Mouse (Mus musculus): Measurements from ENCODE around the gene Armc10.
"Not testable (repeated sequence)": the region's sequence is repeated elsewhere in the genome, so short reads cannot be mapped to it uniquely, and the experiment has no call there.

Armc10 gene

DNA sequence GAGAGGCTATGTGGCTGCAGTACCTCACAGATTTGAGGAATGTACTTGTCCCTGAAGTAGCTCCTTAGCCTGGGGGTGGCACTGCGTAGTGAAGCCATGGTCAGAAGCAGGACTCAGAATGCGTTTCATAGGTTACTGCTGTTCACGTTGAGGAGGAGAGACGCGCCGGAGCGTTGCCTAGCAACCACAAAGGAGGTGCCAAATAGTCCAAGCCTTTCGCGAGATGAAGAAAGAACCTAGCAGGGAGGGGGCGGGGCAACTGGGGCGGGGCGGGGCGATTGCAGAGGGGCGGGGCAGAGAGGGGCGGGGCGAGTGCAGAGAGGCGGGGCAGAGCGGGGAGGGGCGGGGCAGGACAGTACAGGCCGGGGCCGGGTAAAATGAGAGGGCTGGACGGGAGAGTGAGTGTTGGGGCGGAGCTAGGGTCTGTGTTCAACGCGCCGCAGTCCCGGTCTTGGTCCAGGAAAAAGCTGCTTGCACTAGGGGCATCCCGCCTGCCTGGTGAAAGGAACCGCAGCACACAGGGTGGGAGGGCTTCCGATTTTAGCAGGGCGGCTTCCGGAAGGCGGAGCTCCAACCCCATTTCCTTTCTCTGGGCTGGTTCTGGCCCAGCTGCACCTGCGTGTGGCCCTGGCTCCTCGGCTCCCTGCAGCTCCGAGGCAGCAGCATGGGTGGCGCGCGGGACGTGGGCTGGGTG is at the start of gene Armc10, which contains the start of gene Fbxl13:
Armc10 (plus strand) TSS at position 375 of the 694 bp plus-strand sequence.
Fbxl13 (minus strand) TSS at position 196 of the 694 bp plus-strand sequence.
- CTCF ChIA-PET, result no interaction called here

DNA sequence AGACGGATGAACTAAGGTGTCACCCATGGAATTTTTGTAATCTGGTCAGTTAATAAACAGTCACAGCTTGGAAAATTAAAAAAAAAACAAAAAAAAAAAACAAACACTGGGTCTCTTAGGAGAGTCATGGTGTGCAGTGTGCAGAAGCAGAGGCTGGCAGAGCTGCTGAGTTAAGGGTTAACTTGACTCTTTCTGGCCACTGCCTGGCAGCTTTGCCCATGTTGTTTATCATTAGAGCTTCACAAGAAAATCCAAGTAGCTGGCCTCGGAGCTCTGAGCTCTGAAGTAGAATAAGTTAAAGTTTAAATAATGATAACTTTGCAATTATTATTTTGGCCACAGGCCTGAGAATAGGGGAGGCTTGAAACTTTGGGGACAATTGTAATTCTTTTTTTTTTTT is 46.1 kb upstream of the Armc10 start:
- CTCF ChIA-PET, result not testable (repeated sequence)

DNA sequence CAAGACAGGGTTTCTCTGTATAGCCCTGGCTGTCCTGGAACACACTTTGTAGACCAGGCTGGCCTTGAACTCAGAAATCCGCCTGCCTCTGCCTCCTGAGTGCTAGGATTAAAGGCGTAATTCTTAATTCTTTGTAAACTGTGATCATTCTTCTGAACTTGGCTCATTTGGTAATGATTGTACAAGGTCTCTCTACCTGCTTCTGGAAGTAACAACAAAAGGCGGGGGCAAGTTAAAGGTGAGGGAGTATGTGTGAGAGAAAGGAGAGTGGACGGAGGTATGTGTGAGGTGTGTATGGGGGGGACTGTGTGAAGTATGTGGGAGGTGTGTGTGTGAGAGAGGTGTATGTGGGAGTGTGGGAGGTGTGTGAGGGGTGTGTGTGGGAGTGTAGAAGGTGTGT is 45.7 kb upstream of the Armc10 start:
- CTCF ChIA-PET, result no interaction called here

DNA sequence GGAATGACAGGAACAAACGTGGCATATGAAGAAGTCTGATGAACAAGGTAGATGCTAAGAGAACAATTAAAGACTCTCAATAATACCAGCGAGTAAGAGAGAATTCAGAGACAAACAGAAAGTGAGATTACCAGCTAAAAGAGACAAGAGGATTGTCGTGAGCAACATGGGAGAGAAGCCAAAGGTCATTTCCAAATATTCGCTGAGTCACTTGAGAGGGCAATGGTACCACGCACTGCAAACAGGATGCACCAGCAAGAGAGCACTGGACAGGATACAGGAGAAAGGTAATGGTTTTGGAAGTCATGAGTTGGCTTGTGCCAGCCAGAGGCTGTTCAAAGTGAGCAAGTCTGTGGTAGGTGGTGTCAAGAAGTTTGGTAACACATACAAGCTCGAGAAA is 39.7 kb upstream of the Armc10 start:
- CTCF ChIA-PET, result no interaction called here

DNA sequence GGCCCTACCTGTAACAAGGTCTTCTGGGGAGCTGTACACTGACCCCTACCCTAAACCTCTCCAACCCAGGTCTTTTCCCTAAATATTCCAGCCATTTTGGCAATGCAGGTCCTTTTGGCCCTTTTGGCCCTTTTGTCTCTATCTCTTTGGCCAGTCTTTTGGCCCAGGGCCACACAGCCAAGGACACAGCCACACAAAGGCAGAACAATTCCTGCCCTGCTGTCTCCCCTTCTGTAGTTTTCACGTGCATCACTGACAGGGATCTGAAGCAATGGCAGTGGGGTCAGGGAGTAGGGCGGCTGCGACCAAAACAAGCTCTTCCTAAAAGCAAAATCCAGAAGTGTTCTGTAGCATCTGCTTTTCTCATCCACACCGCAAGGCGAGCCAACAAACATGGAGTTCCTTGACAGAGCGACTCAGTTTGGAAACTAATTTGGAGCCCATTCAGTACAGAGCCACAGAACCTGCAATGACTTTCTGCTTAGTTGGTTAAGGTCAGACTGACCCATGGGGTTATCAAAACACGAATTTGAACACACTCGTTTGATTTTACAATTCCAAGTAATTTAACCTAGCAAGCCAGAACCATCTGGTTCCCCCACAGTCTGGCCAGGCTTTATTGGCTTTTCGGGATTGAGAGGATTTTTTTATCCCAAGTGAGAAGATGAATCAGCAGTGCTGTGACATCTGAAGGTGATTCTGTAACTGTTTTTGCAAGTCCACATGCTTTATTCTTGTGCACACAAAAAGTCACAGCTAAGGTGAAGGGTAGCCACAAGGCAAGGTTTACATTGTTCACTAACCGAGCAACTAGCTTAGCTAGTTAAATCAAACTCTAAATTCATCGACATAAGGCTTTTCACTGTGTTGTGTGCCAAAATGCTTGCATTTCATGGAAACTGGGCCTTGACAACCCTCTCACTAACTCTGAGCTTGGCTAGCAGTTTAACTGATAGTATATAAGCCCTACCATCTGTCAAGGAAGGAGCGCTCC is 37.0 kb upstream of the Armc10 start:
- CTCF ChIA-PET, result no interaction called here

DNA sequence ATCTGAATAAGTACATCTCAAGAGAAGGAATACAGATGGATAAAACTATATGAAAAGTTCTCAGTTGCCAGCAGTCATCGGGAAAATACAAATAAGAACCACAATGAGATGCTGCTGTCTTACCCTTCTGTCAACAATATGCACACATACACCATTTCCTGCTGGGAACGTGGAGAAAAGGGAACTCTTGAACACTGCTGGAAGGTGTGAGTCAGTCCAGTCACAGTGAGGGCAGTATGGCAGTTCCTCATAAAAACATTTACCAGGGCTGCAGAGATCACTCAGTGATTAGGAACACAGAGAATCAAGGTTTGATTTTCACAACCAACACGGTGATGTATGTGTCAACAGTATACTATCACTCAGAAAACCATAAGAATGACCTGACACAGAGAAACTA is 34.6 kb upstream of the Armc10 start:
- CTCF ChIA-PET, result no interaction called here

DNA sequence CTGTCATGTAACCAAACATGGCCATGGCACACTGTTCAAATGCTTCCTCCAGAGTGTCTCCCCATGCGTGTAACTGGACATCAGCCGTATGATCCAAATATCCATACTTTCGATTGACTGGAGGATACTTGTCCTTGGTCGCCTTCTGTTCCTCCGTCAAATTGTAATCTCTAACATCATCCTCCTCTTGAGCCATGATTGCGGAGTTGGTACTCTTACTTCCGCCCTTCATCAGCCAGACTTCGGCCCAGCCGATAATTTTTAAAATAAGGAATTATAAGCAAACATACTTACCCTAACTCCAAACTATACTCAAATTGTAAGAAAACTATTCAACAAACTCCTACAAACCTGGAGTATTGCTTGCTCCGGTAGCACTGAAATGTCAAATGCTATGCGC is 31.3 kb upstream of the Armc10 start:
- CTCF ChIA-PET, result not testable (repeated sequence)

DNA sequence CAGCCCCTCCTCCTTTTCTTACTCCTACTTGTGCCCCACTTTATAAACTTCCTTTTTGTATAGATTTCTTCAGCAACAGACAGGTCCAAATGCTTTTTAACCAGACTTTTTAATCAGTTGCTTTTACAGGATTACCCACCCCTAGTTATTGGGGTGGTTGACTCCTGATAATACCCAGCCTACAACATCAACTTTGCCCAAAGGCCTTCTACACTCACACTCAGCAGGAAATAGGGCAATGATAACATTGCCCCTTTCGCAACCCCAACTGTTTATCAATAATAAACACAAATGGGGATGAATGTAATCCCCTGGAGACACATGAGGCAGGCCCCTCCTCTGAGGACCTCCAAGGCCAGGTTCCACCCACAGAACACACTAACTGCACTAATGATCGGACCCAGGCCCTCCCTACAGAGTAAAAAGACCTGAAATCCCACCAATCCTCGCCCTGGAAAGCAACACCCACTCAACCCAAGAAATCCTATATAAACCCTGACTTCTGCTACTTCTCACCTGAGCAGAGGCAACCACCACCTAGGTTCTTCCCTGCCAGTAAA is 29.1 kb upstream of the Armc10 start:
- CTCF ChIA-PET, result no interaction called here

DNA sequence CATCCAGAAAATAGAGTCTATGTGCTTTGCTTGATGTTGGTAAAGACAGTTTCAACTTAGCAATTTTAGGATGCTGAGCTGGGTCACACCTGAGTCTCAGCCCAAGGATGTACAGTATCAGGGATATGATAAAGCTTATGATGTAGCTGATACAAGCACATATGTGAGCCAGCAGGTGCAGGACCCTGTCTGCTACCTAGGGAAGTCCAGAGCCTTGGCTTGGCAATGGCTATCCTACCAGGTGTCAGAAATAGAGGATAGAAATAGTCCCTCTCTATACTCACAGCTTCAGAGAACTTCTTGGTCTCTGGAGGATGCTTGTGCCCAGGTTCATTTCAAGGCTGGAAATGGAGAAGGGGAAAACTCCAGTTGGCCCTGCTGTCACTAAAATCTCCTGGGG is 19.7 kb upstream of the Armc10 start:
- CTCF ChIA-PET, result no interaction called here

DNA sequence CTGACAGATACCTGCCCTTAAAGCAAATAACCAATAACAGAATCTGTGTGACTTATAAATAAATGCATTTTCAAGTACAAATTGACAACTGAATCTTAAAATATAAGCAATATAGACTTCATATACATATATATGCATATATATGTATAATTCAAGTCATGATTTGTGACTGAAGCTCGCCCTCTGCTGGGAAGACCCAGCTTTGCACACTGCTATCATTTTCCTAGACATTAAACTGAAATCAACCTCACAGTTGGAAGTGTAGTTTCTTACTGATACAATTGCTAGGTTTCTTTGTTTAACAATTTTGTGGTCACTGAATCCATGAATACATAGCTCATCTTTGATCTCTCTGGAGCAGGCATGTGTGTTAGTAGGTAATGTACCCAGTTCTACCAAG is 4.7 kb upstream of the Armc10 start:
- CTCF ChIA-PET, result interaction anchor here (1.5 kb wide), 1 partner anchor 378 kb away, joined by 5 read pairs; no protein-coding TSS in a partner anchor

DNA sequence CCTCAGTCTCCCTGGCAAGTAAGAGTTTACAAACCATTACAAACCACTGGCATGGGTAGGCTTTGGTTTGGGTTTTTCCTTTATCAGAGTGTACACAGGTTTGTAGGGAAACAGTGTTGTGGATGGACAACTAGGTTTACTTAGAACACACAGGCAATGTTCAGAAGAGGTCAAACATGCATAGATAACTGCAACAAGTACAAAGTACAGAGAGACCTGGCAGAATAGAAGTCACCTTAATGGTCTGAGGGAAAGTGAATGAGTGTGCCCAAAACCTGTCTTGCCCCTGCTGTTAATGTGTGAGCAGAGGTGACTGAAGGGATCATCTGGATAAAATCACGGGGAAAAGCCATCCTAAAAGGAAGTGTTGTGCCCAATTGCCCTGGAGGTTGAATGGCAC is 2.0 kb upstream of the Armc10 start:
- CTCF ChIA-PET, result interaction anchor here (0.6 kb wide), 1 partner anchor 382 kb away, joined by 3 read pairs; no protein-coding TSS in a partner anchor

DNA sequence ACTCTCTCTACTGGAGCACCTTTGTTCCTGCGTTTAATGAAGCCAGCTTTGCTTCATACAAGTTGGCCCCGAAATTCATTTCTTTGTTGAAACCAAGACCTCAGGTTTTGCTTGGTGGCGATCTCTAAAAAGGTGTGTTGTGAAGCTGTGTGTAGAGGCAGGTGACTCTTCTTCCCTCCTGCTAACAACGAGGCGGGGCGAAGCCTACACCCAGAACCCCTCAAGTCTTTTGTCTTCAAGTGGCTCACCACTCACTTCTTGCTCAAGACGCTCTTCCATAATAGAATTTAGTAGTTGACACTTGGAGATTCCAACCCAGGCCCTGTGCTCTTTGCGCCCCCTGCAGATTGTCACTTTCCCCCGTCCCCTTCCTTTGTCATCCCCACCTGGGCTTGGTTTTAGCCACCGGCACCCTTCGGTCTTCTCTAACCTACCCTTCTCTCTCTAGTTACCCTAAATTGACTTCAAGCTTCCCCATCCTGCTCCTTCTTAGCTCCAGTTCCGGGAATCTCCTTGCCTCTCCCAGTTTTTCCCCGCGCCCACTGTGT is 648 bp upstream of the Armc10 start:
- CTCF ChIA-PET, result no interaction called here

DNA sequence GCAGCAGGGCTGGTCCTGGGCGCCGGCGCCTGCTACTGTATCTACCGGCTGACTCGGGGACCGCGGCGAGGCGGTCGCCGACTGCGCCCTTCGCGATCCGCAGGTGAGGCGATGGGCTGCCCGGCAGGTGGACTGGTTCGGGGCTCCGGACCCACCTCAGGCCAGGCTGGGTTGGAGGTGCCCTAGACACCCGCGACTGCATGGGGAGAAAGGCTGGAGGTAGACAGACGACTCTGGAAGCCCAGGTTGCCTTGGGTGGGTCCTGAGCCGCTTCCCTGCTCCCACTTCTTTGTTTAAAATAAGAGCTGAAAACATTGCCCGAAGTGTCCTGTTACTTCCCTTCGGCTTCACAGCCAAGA is 499 bp downstream of the Armc10 start:
- CTCF ChIA-PET, result no interaction called here

DNA sequence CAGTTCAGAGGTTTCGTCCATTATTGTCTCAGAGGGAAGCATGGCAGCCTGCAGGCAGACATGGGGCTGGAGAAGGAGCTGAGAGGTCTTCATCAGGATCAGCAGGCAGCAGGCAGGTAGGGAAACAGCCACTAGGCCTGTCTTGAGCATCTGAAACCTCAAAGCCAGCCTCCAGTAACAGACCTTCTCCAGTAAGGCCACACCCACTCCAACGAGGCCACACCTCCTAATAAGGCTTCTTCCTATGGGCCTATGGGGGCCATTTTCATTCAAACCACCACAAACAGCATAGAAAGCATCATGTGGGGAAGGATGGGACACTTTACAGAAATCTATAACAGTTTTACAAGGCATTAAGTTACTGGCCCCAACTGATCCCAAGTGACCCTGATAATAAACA is 5.1 kb downstream of the Armc10 start:
- CTCF ChIA-PET, result no interaction called here

DNA sequence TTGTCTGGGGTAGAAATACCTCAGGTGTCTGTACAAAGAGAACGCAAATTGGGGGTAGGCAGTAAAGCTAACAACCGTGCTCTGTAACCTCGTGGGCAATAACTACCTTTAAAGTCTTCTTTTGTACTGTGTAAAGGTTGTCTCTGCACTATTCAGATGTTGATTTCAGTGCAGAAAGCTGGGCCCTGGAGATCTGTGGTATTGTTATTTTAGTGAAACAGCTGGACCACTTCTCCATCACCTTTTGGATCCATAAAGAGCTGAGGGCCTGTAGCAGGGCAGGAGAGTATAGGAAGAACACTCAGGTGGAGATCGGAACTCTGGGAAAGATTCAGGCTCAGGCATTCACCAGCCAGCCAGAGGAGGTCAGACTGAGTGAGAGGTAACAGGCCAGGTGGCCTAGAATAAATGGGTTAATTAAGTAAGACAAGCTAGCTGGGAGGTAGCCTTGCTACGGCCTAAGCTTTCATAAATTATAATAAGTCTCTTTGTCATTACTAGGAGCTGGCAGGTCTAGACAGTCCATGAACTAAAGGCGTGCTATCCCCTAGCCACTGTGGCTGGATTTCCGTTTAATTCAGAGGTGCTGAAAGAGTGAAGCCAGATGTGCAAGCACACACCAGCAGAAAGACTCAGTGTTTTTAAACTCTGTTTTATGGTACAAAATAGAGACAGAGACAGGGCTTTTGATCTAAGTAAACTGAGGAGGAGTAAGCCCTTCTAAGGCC is 6.4 kb downstream of the Armc10 start:
- CTCF ChIA-PET, result no interaction called here

DNA sequence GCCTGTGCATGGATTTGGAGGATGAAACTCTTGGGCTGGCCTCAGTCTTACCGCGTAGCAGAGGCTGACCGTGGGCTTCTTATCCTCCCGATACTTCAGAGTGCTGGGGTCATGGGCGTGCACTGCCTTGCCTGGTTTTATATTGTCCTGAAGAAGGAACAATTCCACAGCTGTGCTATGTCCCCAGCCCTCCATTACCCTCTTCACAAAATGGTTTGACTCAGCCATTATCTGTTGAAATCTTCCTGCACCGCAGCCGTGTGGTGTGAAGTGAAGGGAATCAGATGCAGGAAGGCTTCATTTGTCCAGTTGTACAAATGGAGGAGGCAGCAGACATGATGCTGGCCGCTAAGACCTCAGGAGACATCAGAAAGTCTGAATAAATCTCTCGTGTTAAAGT is 11.3 kb downstream of the Armc10 start:
- CTCF ChIA-PET, result interaction anchor here (0.6 kb wide), 1 partner anchor 10 kb away, joined by 3 read pairs; no protein-coding TSS in a partner anchor

DNA sequence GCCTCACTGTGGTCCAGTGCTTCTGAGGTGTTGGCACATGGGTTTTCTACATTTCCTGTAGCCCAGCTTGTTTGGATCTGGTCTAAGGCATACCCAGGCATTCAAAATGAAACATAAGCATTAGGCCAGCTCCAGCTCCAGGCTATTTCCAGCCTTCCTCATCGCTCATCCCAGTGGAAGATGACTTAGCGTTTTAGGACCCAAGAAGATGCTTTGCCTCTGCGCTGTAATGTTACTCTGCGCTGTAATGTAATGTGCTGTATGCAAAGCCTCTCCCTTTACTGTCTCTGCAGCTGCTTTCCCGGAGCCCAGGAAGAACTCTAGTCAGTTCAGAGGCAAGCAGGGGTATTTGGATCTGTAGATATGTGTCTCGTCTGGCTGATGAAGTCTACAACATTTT is 12.4 kb downstream of the Armc10 start:
- CTCF ChIA-PET, result interaction anchor here (1.4 kb wide), 1 partner anchor 16 kb away, joined by 3 read pairs; no protein-coding TSS in a partner anchor

DNA sequence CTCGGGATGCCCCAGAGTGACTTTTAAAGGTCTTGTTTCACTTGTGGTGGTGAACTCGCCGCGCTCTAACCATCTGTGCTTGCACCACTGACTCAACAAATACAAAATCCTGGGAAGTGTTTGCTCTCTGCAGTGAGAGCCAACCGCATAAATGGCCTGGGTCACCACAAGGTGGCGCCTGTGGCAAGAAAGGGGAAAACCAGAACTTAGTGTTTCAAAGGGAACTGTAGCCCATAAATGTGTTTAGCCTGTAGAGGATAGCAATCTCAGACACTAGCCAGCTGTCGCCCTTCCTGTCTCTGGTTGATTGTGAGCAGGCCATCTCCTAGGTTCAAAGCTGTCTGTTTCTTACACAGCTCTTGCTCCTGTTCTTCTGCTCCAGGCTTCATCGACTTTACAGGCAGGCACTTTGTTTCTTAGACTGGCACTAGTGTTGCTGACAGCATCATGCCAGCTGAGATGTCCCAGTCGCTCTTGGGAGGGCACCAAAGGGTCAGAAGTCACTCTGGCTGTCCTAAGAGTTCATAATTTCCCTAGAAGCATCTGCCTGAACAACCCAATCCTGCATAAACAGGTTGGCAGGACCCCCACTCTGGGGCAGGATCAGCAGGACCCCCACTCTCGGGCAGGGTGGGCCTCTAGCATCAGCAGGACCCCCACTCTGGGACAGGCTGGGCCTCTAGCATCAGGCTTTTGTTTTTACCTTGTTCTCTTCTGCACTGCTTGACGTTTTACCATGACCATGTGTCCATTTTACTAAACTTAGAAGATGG is 13.2 kb downstream of the Armc10 start:
- CTCF ChIA-PET, result interaction anchor here (0.9 to 1.4 kb wide), 2 partner anchors 9 to 16 kb away, joined by 3 read pairs; no protein-coding TSS in a partner anchor

DNA sequence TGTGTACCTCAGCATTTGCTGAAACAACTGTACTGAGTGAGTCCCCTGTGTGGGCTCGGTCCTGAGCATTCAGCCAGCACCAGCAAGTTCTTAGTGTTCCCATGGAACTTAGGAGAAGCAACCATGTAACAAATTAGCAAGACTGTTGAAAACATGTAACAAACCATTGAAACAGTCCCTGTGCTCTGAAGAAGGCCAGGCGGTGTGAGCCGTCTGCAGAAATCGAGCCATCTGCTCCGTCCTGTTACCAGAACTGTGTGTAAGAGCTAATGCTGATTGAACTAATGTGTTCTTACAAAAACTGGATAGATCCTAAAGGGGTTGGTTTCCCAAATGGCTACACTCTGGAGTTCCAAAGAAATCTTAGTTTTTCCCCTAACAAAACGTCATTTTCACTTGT is 15.2 kb downstream of the Armc10 start:
- CTCF ChIA-PET, result no interaction called here

DNA sequence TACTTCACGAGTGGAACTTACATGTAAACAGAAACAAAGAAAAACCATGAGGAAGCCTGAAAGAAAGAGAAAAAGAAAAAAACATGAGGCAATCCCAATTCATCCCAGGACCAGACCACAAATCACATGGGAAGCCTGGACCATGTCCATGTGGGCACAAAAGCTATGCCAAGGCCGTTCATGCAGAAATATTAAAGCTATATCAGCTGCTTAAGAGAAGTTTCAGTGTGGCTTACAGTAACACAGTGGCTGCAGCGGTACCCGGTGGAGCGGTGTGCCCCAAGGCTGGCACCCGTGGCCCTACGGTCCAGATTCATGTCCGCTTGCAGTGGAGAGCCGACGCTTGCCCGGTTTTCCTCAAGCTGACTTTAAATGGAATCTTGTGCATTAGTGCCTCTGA is 17.5 kb downstream of the Armc10 start:
- CTCF ChIA-PET, result no interaction called here

Measured in spleen, embryonic (tissue).